Mouse (Mus musculus): Measurements from ENCODE around the gene Klb.

Klb gene

DNA sequence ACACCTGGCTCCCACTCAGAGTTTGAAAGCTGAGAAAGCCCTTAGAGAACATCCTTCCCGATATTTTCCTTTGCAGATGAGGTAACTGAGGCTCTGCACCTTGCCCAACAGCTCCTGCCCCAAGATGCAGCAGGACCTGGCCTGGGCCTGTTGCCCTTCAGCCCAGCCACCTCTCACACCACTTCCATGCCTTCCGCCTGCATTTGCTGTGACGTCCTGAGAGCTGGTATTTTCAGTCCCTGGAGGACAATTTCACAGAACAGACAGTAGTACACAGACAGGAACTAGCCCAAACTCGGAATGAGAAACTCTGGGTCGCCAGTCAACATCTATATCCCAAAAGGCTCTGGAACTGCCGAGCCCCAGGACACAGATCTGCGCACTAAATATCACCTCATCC, 26.6 kb downstream of the Klb start:
- no peak for DNase-seq (ENCODE audit: extremely low spot score)

- no peak for DNase-seq (ENCODE audit: extremely low spot score)
These were observed 37.6 kb downstream of the Klb start for GRCm38 (mm10) chr5:65385704-65386103.

DNA sequence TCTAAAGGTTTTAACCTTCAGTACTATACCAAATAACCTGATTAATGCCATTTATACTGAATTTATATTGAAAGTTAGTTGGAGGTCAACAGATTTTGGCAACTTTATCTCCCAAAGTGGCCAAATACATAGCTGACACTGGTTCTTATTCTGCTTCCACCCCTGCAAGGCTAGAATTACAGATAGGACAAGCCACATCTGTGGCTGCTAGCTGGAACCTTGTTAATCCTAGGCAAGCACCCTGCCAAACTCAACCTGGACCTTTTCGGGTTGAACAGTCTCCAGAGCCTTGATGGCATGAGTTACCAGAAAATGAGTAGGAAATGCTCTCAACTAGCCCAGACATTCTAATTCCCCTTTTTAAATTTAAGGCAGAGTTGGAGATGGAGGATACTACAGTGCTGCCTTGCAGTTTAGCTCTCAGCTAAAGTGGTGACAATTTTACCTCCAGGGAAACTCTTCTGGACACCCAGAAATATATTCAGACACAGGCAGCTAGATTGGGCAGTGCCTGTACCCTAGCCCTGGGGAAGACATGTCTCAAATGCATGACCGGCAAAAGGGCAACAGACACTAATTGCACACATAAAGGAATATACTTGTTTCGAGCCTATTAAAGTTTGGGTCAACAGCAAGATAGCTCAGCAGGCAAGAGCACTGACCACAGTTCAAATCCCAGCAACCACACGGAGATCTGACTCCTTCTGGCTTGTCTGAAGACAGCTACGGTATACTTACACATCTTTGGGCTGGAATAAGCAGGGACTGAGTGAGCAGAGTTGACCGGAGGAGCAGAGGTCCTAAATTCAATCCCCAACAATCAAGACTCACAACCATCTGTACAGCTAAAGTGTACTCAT, 39.1 kb downstream of the Klb start:
- peak; percentile 26 for DNase-seq (ENCODE audit: extremely low spot score)

- DNase-seq (ENCODE audit: extremely low spot score): peak; percentile 98
These were observed 42.8 kb downstream of the Klb start, which contains the start of the genes Rpl9 and Lias for GRCm38 (mm10) chr5:65390648-65391644. Rpl9 (minus strand) TSS chr5:65391444. Lias (plus strand) TSS chr5:65391497.

DNA sequence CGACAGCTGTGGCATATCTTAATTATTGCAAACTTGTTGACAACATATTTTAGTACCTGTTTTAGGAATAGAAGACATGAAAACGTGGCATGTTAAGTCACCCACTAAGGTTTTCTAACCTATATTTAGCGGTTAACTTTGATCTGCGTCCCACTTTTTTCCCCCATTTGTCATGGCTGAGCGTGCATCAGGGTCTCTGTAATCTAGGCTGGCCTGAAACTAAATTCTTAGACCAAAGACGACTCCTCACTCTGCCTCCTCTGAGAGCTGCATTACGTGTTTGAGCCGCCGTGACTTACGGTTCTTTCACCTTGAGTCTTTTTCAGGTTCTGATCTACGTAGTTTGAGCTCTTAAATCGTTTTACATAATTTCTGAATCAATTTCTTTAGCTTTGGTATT, 43.6 kb downstream of the Klb start:
- DNase-seq (ENCODE audit: extremely low spot score): no peak

GRCm38 (mm10) chr5:65394425-65394824, 46.3 kb downstream of the Klb start:
- no peak for DNase-seq (ENCODE audit: extremely low spot score)

DNA sequence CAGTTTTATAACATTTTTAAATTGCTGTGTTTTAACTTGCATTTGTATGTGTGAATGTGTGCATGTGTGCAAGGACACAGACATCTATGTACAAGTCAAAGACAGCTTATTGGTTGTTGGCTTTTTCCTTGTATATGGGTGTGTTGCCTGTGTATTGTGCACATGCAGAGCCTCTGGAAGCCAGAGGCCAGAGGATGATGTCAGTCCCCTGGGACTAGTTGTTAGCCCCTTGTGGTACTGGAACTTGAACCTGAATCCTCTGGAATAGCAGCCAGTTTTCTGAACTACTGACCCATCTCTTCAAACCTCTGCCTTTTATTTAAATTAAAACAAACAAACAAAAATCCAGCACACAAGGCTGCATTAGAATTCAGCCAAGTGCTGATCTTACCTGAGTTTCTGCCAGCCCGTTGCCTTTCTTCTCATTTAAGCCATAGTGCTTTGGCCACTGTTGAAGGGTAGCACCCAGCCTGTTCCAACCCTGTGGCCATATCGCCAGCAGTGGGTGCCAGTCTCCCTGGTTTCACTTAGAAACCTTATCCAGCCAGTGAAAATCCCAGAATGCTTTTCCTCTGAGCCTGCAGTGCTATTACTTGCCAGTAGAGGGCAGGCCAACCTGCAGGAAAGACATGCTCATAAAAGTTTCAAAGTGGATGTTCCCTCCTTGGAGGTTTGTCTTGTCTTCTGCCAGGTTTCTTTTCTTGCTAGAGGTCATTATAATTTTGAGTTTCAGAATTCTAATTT, 53.3 kb downstream of the Klb start:
- DNase-seq (ENCODE audit: extremely low spot score): peak; percentile 77

GRCm38 (mm10) chr5:65407989-65408388, 59.9 kb downstream of the Klb start:
- DNase-seq (ENCODE audit: extremely low spot score): no peak

DNA sequence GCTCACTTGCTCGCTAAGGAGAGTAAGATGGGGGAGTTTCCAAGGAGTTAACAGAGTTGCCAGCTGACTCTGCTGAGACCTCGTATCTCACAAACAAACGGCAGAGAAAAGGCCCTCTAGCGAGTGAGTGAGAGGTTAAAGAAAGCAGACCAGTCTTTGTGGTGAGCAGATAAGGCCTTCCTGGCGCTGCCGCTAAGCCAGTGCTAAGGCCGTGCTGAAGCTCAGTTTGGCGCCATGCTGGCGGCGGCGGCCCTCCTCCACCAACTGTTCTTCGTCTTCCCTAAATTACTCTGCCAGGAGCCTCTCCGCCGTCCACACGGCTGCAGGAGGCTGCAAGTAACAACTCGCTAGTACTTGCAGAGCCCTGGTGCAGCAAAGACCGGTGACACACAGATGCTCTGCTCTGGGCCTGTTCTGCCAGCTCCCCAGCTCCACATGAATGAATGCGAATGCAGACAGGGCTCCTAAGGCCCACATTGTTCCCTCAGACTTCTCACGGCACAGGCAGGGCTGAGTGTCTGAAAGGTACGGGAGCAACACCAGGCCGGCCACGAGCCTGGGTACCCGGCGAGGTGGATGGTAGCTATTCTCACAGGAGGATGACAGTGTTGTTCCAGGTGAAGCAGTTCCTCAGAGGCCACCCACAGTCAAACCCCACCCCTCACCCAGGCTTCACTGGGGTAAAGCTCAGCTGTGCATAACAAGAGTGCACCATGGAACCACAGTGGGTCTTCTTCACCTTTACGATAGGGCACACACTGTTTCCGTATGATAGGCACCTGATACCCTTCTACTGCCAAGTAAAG, 67.7 kb downstream of the Klb start:
- DNase-seq (ENCODE audit: extremely low spot score): peak; percentile 79

DNA sequence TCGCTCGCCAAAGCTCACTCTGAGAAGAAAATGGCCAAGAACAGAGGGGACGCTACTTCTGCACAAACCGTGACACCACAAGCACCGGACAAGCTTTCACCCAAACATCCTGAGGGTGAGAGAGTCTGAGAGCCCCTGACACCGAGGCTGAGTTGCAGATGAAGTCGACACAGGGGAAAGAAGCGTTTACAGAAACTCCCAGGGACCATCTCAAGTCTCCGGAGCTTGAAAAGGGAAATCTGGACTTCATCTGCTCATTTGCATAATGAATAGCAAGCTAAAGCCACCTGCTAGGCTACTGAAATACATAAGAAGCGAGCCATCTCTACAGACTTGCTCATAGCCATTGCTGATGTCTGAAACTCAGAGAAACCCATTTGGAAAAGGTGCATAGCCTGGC, 71.0 kb downstream of the Klb start:
- DNase-seq (ENCODE audit: extremely low spot score): no peak

DNA sequence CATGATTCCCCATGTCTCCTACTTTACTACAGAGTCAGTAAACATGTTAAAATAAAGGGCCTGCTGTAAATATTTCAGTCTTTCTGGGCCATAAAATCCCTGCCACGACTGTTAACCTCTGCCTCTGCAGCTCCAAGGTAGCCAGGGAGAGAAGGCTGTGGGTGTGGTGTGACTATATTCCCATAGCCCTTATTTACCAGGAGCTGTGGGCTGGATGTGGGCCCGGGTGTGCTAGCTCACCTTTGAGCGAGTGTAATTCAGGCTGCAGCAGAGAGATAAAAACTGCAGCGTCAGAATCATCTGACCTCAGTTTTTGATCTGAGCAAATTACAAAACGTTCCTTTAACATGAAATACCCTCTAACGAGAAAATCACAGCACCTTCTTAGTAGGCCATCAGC, 72.7 kb downstream of the Klb start:
- DNase-seq (ENCODE audit: extremely low spot score): no peak

DNA sequence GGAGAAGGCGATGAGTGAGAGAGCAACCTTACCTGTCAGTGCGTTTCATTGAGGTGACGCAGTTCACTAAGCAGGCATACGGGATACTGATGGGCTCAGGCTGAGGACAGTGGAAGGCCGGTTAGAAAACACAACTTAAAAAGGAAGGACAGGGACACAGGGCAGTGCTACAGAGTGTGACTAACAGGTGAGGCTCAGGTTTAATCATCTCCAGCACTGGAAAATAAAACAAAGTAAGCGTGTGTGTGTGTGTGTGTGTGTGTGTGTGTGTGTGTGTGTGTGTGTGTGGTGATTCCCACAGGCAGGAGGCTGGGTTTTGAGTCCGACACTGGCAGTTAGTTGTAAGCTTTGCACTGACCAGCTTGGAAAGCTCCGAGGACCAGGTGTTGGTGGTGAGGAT, 74.7 kb downstream of the Klb start:
- no peak for DNase-seq (ENCODE audit: extremely low spot score)

GRCm38 (mm10) chr5:65424215-65424614, 76.1 kb downstream of the Klb start:
- DNase-seq (ENCODE audit: extremely low spot score): no peak

DNA sequence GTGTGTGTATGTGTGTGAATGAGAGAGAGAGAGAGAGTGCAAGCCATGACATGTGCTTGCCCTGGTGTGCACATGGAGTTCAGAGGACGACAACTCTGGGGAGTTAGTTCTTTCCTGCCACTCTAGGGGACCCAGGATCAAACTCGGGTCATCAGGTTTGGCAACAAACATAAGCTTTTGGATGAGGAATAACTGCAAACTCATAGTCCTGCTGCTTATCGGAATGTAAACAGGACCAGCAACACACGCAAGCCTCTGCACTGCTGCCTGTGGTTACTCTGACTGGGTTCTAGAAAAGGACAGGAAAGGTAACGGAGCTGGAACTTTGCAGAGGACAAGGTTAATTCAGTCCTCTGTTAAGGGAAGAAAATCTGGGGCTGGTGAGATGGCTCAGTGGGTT, 77.1 kb downstream of the Klb start:
- DNase-seq (ENCODE audit: extremely low spot score): no peak

DNA sequence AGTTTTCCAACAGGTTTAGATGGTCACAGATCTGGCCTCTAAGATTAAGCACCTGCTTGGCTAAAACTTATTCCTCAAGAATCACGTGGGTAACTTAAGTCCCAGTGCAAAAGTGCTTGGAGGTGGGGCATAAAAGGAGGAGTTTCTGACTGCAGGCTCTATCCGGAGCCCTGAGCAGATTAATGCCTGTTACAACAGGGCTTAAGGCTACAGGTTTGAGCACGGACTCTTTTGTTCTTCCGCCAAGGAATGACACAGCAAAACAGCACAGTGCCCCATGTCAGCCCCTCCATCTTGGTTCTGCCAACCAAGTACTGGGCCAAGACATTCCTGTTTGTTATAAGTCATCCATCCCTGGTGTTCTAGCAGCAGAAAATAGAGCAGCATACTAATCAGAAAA, 80.2 kb downstream of the Klb start:
- no peak for DNase-seq (ENCODE audit: extremely low spot score)

- no peak for DNase-seq (ENCODE audit: extremely low spot score)
These were observed 81.3 kb downstream of the Klb start for GRCm38 (mm10) chr5:65429441-65429840.

Measured in embryo, embryonic 9.5 days (tissue).